Mouse (Mus musculus) embryonic fibroblast, embryonic 13.5 days (primary cell): ENCODE measurements around the gene Cnbp.

Source experiments
- CTCF ChIP-seq: IDR thresholded peaks from 2 replicates; pipeline ENCODE4 v1.5.1; 2011; ENCODE audit warnings: mild to moderate bottlenecking, control low read depth, low read length, moderate library complexity, borderline replicate concordance; ENCODE audit not compliant: insufficient read depth
- POLR2A ChIP-seq: IDR thresholded peaks from 2 replicates; pipeline ENCODE4 v1.6.1; 2011; ENCODE audit warnings: low read depth, mild to moderate bottlenecking, control low read depth, low read length, moderate library complexity

GRCm38 (mm10) chr6:87851871-87852270 is 965 bp upstream of the Cnbp start:
- TF ChIP-seq CTCF = no peak
- TF ChIP-seq POLR2A = no peak
